Mouse (Mus musculus) midbrain, embryonic 16.5 days (tissue): ENCODE data around the gene Thoc3. TPM values are rescaled to one million over a fixed set of nuclear protein-coding genes. Genes with fewer than 3 reads are reported as not detected.
A peak's percentile ranks its signal among the peaks of the same experiment; 100 is the strongest.
"Not testable (repeated sequence)": the region's sequence is repeated elsewhere in the genome, so short reads cannot be mapped to it uniquely, and the experiment has no call there.

Experiments
- ATAC-seq: fragments of 200-750 bp; cut with Nextera tagmentation; 2 replicates; pipeline ENCODE4 v1.8.0; 2017; ENCODE audit warnings: moderate TSS enrichment
- H3K27ac ChIP-seq: fragments of 300-500 bp; sonication (generic); 2 replicates; pipeline ENCODE4 v1.5.1; 2014; ENCODE audit warnings: mild to moderate bottlenecking, low read length, mixed read lengths
- H3K27me3 ChIP-seq: fragments of 300-500 bp; sonication (generic); 2 replicates; pipeline ENCODE4 v1.6.1; 2014; ENCODE audit warnings: low read depth, low read length, mixed read lengths; ENCODE audit not compliant: control insufficient read depth, insufficient read depth
- H3K36me3 ChIP-seq: fragments of 300-500 bp; sonication (generic); 2 replicates; pipeline ENCODE4 v1.6.1; 2014; ENCODE audit warnings: mild to moderate bottlenecking, low read length, moderate library complexity, mixed read lengths; ENCODE audit not compliant: control insufficient read depth, insufficient read depth
- H3K4me1 ChIP-seq: fragments of 300-500 bp; sonication (generic); 2 replicates; pipeline ENCODE4 v1.6.1; 2014; ENCODE audit warnings: mild to moderate bottlenecking, low read length, mixed read lengths; ENCODE audit not compliant: control insufficient read depth, insufficient read depth
- H3K4me2 ChIP-seq: fragments of 300-500 bp; sonication (generic); 2 replicates; pipeline ENCODE4 v1.6.1; 2014; ENCODE audit warnings: mild to moderate bottlenecking, low read length, mixed read lengths
- H3K4me3 ChIP-seq: fragments of 300-500 bp; sonication (generic); 2 replicates; pipeline ENCODE4 v1.5.1; 2014; ENCODE audit warnings: low read depth, mild to moderate bottlenecking, low read length, moderate library complexity, mixed read lengths
- H3K9ac ChIP-seq: fragments of 300-500 bp; sonication (generic); 2 replicates; pipeline ENCODE4 v1.6.1; 2014; ENCODE audit warnings: low read depth, low read length, mixed read lengths
- H3K9me3 ChIP-seq: fragments of 300-500 bp; sonication (generic); replicated peaks from 2 replicates; pipeline ENCODE4 v1.6.1; 2014; ENCODE audit warnings: mild to moderate bottlenecking, low read length, mixed read lengths; ENCODE audit not compliant: control insufficient read depth, poor library complexity, severe bottlenecking
- WGBS: fragments of 180-500 bp; shearing (Covaris S2); extraction: QIAGEN DNeasy Blood & Tissue Kit; methylation state at CpG from one replicate; pipeline ENCODE4 v1.1.7; 2014; 5-methylcytosine and 5-hydroxymethylcytosine counted together
- polyA plus RNA-seq: library from polyadenylated mRNA; unstranded; fragments of >200 nt; fragmentation: Nextera tagmentation; extraction: Ambion mirVana; gene quantifications from 2 replicates; pipeline ENCODE4 v1.2.1, GENCODE M21; 2015

The Thoc3 gene
- 107 and 110 TPM in 2 replicates for polyA plus RNA-seq

GRCm38 (mm10) chr13:54468098-54469011 is at the start of gene Thoc3:
Gene Thoc3 (minus strand): TSS chr13:54468849.
- Histone ChIP-seq H3K4me1 (peaks cover 11% of the 10 kb centered on the region), H3K9ac (peak within 1 kb of the TSS; percentile 82), H3K27me3 (no peaks in the 10 kb centered on the region), H3K9me3 (0 out of 2 replicates have a peak, but pooled peaks cover 3% of the 10 kb centered on the region), H3K4me2 (peak within 1 kb of the TSS; percentile 92), H3K36me3 (peaks cover 29% of the 10 kb centered on the region), H3K4me3 (peak within 1 kb of the TSS; percentile 73), H3K27ac (peak within 1 kb of the TSS; percentile 38; the same call in 1 of the 2 replicates)
- peak; percentile 97 for ATAC-seq
- under 1% methylated on average over 67 of the region's 67 CpGs for WGBS

- Histone ChIP-seq H3K27ac (no peak overlapping the region), H3K4me1 (peaks cover 13% of the 10 kb centered on the region), H3K36me3 (no peaks in the 10 kb centered on the region), H3K9ac (no peak overlapping the region), H3K27me3 (no peaks in the 10 kb centered on the region), H3K4me3 (no peak overlapping the region), H3K9me3 (0 out of 2 replicates have a peak, but pooled peaks cover 2% of the 10 kb centered on the region), H3K4me2 (no peak overlapping the region)
- no peak for ATAC-seq
- WGBS = 95% methylated on average over 1 of the region's 1 CpGs
These were observed 37.3 kb upstream of the Thoc3 start for GRCm38 (mm10) chr13:54505920-54506319.

- peak overlapping the region; percentile 68 for H3K4me2 ChIP-seq
- peak overlapping the region; percentile 83 for H3K4me3 ChIP-seq
- no peaks in the 10 kb centered on the region for H3K27me3 ChIP-seq
- H3K4me1 ChIP-seq = peaks cover 13% of the 10 kb centered on the region
- 43% methylated on average over 7 of the region's 7 CpGs for WGBS
- H3K27ac ChIP-seq = peak overlapping the region; percentile 90
- H3K9ac ChIP-seq = peak overlapping the region; percentile 97
- H3K36me3 ChIP-seq = no peaks in the 10 kb centered on the region
- H3K9me3 ChIP-seq = no peaks in the 10 kb centered on the region
- ATAC-seq = no peak
These were observed 36.1 kb upstream of the Thoc3 start for GRCm38 (mm10) chr13:54504611-54505260.

- peak; percentile 92 for ATAC-seq
- H3K4me1 ChIP-seq = peaks cover 13% of the 10 kb centered on the region
- under 1% methylated on average over 99 of the region's 105 CpGs for WGBS
- H3K4me3 ChIP-seq = peak within 1 kb of the TSS; percentile 83
- H3K27me3 ChIP-seq = no peaks in the 10 kb centered on the region
- H3K9me3 ChIP-seq = no peaks in the 10 kb centered on the region
- no peaks in the 10 kb centered on the region for H3K36me3 ChIP-seq
- peak within 1 kb of the TSS; percentile 97 for H3K9ac ChIP-seq
- peak within 1 kb of the TSS; percentile 68 for H3K4me2 ChIP-seq
- peak within 1 kb of the TSS; percentile 90 for H3K27ac ChIP-seq
These were observed 35.2 kb upstream of the Thoc3 start, which contains the start of gene Simc1 for GRCm38 (mm10) chr13:54503604-54504521. Gene Simc1 (plus strand): TSS chr13:54503779.

- Histone ChIP-seq H3K9me3 (no peaks in the 10 kb centered on the region), H3K27ac (peak overlapping the region; percentile 90), H3K9ac (peak overlapping the region; percentile 97), H3K27me3 (no peaks in the 10 kb centered on the region), H3K36me3 (no peaks in the 10 kb centered on the region), H3K4me2 (peak overlapping the region; percentile 68), H3K4me3 (peak overlapping the region; percentile 83), H3K4me1 (peaks cover 13% of the 10 kb centered on the region)
- WGBS = under 1% methylated on average over 14 of the region's 14 CpGs
- ATAC-seq = no peak; the same call in 1 of the 2 replicates
These were observed 34.6 kb upstream of the Thoc3 start for GRCm38 (mm10) chr13:54503278-54503603.

GRCm38 (mm10) chr13:54501957-54502690 is 33.5 kb upstream of the Thoc3 start:
- H3K4me3 ChIP-seq = no peak overlapping the region
- no peaks in the 10 kb centered on the region for H3K27me3 ChIP-seq
- 56% methylated on average over 3 of the region's 3 CpGs for WGBS
- H3K4me2 ChIP-seq = no peak overlapping the region
- H3K9me3 ChIP-seq = no peaks in the 10 kb centered on the region
- H3K36me3 ChIP-seq = no peaks in the 10 kb centered on the region
- no peak overlapping the region for H3K9ac ChIP-seq
- no peak overlapping the region for H3K27ac ChIP-seq
- H3K4me1 ChIP-seq = peaks cover 13% of the 10 kb centered on the region
- no peak for ATAC-seq

- no peaks in the 10 kb centered on the region for H3K27me3 ChIP-seq
- H3K4me3 ChIP-seq = no peak overlapping the region
- no peak overlapping the region for H3K4me2 ChIP-seq
- H3K4me1 ChIP-seq = peaks cover 13% of the 10 kb centered on the region
- H3K36me3 ChIP-seq = no peaks in the 10 kb centered on the region
- ATAC-seq = no peak
- H3K9ac ChIP-seq = no peak overlapping the region
- H3K9me3 ChIP-seq = no peaks in the 10 kb centered on the region
- WGBS = 86% methylated on average over 2 of the region's 2 CpGs
- no peak overlapping the region for H3K27ac ChIP-seq
These were observed 32.7 kb upstream of the Thoc3 start for GRCm38 (mm10) chr13:54501352-54501751.

GRCm38 (mm10) chr13:54499551-54499950 is 30.9 kb upstream of the Thoc3 start:
- not testable (repeated sequence) for H3K4me1 ChIP-seq, H3K9ac ChIP-seq, H3K4me2 ChIP-seq, H3K27me3 ChIP-seq, H3K4me3 ChIP-seq, H3K27ac ChIP-seq, H3K9me3 ChIP-seq, ATAC-seq, H3K36me3 ChIP-seq
- WGBS = 92% methylated on average over 7 of the region's 7 CpGs
